Mouse (Mus musculus) stomach, embryonic 15.5 days (tissue): ENCODE data around the gene Ubr1. TPM values are rescaled to one million over a fixed set of nuclear protein-coding genes. Genes with fewer than 3 reads are reported as not detected.

Experiments
- ATAC-seq: fragments of 200-750 bp; cut with Nextera tagmentation; 2 replicates; pipeline ENCODE4 v1.8.0; 2017; ENCODE audit warnings: low read depth, moderate number of reproducible peaks, moderate TSS enrichment; ENCODE audit not compliant: insufficient read depth, low FRiP score
- H3K27ac ChIP-seq: fragments of 300-500 bp; sonication (generic); 2 replicates; pipeline ENCODE4 v1.5.1; 2015; ENCODE audit warnings: mild to moderate bottlenecking, inconsistent platforms
- H3K27me3 ChIP-seq: fragments of 300-500 bp; sonication (generic); replicated peaks from 2 replicates; pipeline ENCODE4 v1.6.1; 2015; ENCODE audit warnings: inconsistent platforms
- H3K36me3 ChIP-seq: fragments of 300-500 bp; sonication (generic); 2 replicates; pipeline ENCODE4 v1.6.1; 2015; ENCODE audit warnings: inconsistent platforms
- H3K4me1 ChIP-seq: fragments of 300-500 bp; sonication (generic); 2 replicates; pipeline ENCODE4 v1.6.1; 2015; ENCODE audit warnings: inconsistent platforms
- H3K4me2 ChIP-seq: fragments of 300-500 bp; sonication (generic); 2 replicates; pipeline ENCODE4 v1.6.1; 2015; ENCODE audit warnings: mild to moderate bottlenecking, inconsistent platforms
- H3K4me3 ChIP-seq: fragments of 300-500 bp; sonication (generic); replicated peaks from 2 replicates; pipeline ENCODE4 v1.5.1; 2015; ENCODE audit warnings: inconsistent platforms
- H3K9ac ChIP-seq: fragments of 300-500 bp; sonication (generic); 2 replicates; pipeline ENCODE4 v1.6.1; 2015; ENCODE audit warnings: inconsistent platforms
- H3K9me3 ChIP-seq: fragments of 300-500 bp; sonication (generic); 2 replicates; pipeline ENCODE4 v1.6.1; 2016; ENCODE audit warnings: inconsistent platforms
- WGBS: fragments of 180-500 bp; shearing (Covaris S2); methylation state at CpG from one replicate; pipeline ENCODE4 v1.1.7; 2015; 5-methylcytosine and 5-hydroxymethylcytosine counted together
- polyA plus RNA-seq: library from polyadenylated mRNA; unstranded; fragments of >200 nt; fragmentation: Nextera tagmentation; extraction: Ambion mirVana; gene quantifications from 2 replicates; pipeline ENCODE4 v1.2.1, GENCODE M21; 2015

Ubr1 gene
- polyA plus RNA-seq, 1 experiment from 2014 or later, result 21.5 TPM

DNA sequence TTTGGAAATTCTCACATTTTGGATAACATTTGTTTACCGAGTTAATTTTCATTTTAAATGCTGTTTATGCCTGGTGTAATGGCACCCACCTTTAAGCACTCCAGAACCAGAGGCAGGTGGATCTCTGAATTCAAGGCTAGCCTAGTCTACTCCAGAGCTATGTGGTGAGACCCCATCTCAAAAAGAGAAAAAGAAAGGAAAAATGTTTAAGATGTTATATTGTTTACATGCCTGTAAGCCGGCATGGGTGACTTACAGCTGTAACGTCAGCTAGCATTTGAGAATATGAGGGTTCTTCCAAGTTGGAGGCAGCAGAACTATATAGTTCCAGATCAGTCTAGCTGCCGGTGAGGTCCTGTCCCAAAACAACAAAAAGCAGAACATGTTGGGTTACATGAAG, 1.3 kb upstream of the Ubr1 start:
- 80% methylated on average over 4 of the region's 4 CpGs for WGBS
- H3K9ac ChIP-seq, result no peak overlapping the region
- H3K27ac ChIP-seq, result no peak overlapping the region
- H3K36me3 ChIP-seq, result no peaks in the 10 kb centered on the region
- H3K4me3 ChIP-seq, result no peak overlapping the region
- no peak overlapping the region for H3K4me2 ChIP-seq
- H3K4me1 ChIP-seq, result peaks cover 7% of the 10 kb centered on the region; the same call in 1 of the 2 replicates
- no peaks in the 10 kb centered on the region for H3K27me3 ChIP-seq
- no peak for ATAC-seq
- no peaks in the 10 kb centered on the region for H3K9me3 ChIP-seq

DNA sequence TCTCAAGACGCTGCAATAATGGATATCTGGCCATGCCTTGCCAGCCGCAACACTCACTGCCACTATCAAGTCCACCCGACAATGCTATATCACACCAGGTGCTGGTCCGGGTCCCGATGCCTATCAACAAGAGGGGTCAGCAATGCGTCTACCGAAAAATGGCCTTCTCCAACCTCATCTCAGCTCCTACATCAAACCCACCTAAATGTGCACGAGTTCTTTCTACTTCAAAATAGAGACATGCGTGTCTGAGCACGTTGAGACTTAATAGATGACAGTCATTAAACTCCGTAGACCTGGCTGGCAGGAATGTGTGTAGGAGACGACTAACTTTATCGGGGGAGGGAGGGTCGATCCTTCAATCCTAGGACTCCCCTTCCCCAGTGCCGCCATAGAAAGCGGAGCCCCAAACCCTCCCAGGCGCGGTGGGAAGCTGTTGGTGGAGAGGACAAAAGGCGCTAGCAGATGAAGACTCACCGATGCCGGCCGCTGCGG, 423 bp downstream of the Ubr1 start:
- ATAC-seq, result 0 out of 2 replicates have a peak, but pooled peaks have one; percentile 12
- Histone ChIP-seq H3K9ac (peak overlapping the region; percentile 59), H3K27me3 (no peaks in the 10 kb centered on the region), H3K4me2 (peak overlapping the region; percentile 82), H3K36me3 (no peaks in the 10 kb centered on the region), H3K4me3 (peak overlapping the region; percentile 77), H3K9me3 (no peaks in the 10 kb centered on the region), H3K27ac (peak overlapping the region; percentile 78), H3K4me1 (peaks cover 7% of the 10 kb centered on the region; the same call in 1 of the 2 replicates)
- under 1% methylated on average over 23 of the region's 23 CpGs for WGBS

DNA sequence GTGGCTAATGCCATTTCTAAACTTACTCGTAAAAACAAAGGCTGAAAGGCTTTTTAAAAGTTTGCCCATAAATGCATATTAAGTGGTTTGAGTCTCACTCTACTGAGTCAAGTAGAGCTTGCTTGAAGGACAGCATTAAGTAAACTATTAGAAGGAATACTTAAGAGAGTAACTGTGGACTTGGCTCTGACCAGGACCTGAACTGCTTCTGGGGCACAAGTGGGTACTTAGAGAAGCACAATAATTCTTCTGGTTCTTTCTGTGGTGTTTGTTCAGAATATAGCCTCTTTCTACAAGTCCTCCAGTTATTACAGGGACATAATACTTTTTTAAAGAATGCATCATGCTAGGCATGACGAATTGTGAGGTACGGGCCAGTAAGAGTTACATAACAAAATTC, 5.0 kb downstream of the Ubr1 start:
- Histone ChIP-seq H3K36me3 (no peaks in the 10 kb centered on the region), H3K9ac (no peak overlapping the region), H3K4me1 (peaks cover 7% of the 10 kb centered on the region; the same call in 1 of the 2 replicates), H3K27me3 (no peaks in the 10 kb centered on the region), H3K9me3 (no peaks in the 10 kb centered on the region), H3K4me2 (no peak overlapping the region), H3K4me3 (no peak overlapping the region), H3K27ac (no peak overlapping the region)
- no peak for ATAC-seq
- WGBS, result 86% methylated on average over 3 of the region's 3 CpGs

DNA sequence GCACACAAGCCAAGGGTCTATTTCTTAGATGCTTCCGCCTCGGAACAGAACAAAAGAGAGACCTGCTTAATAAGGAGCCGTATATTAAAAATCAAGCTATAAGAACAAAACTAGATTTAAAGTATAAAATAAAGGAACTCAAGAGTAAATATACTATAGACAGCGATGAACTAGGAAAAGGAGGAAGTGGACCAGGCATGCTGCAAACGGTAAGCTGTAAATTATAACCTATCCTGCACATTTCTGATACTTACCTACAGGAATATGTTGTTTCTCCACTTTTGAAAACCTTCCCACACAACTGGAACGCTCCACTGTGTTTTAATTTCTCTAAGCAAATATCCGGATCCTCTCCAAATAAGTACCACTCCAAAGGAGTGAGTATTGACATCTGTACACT, 7.4 kb downstream of the Ubr1 start:
- H3K9me3 ChIP-seq, result no peaks in the 10 kb centered on the region
- ATAC-seq, result no peak
- H3K9ac ChIP-seq, result no peak overlapping the region
- H3K36me3 ChIP-seq, result no peaks in the 10 kb centered on the region
- WGBS, result 85% methylated on average over 7 of the region's 7 CpGs
- no peaks in the 10 kb centered on the region for H3K4me1 ChIP-seq
- H3K4me2 ChIP-seq, result no peak overlapping the region
- H3K27ac ChIP-seq, result no peak overlapping the region
- no peaks in the 10 kb centered on the region for H3K27me3 ChIP-seq
- no peak overlapping the region for H3K4me3 ChIP-seq

DNA sequence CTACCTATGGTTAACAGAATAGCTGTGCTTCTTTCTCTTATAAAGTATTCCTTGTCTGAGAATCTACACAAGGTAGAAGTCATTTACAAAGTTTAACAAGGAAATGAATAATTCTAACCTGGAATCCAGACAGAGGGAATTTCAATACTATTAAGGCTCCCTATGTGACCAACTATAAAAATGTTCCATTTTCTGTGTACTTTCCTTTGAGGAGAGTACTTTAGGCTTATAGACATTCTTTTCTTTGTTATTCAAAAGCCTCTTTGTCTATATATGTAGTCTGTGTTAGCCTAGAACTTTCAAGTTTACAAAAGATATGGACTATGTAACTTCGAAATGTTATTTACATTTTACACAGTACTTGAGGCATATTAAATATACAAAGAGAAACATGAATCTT, 10.3 kb downstream of the Ubr1 start:
- no peak overlapping the region for H3K4me2 ChIP-seq
- 0 out of 2 replicates have a peak, but pooled peaks cover under 1% of the 10 kb centered on the region for H3K36me3 ChIP-seq
- H3K9ac ChIP-seq, result no peak overlapping the region
- 51% methylated on average over 1 of the region's 1 CpGs for WGBS
- no peak overlapping the region for H3K27ac ChIP-seq
- H3K9me3 ChIP-seq, result no peaks in the 10 kb centered on the region
- no peaks in the 10 kb centered on the region for H3K27me3 ChIP-seq
- no peak for ATAC-seq
- H3K4me3 ChIP-seq, result no peak overlapping the region
- no peaks in the 10 kb centered on the region for H3K4me1 ChIP-seq

DNA sequence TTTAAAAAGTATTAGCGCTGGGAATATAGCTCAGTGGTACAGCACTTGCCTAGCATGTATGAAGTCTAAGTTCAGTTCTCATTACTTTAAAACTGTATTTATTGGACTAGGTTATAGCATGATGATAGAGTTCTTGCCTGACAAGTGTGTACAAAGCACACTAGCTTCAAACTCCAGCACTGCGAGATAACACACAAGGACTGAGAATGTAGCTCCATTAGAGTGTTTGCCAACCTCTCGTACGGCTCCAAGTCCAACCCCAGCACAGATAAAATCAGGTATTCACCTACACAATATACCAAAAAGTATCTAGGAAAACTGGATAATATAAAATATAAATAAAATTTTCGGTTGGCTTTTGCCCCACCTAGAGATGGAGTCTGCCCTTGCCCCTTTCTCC, 10.7 kb downstream of the Ubr1 start:
- WGBS, result 82% methylated on average over 5 of the region's 5 CpGs
- Histone ChIP-seq H3K9ac (no peak overlapping the region), H3K27me3 (no peaks in the 10 kb centered on the region), H3K36me3 (0 out of 2 replicates have a peak, but pooled peaks cover 3% of the 10 kb centered on the region), H3K4me2 (no peak overlapping the region), H3K27ac (no peak overlapping the region), H3K9me3 (no peaks in the 10 kb centered on the region), H3K4me3 (no peak overlapping the region), H3K4me1 (no peaks in the 10 kb centered on the region)
- ATAC-seq, result peak; percentile 58; the same call in 1 of the 2 replicates

DNA sequence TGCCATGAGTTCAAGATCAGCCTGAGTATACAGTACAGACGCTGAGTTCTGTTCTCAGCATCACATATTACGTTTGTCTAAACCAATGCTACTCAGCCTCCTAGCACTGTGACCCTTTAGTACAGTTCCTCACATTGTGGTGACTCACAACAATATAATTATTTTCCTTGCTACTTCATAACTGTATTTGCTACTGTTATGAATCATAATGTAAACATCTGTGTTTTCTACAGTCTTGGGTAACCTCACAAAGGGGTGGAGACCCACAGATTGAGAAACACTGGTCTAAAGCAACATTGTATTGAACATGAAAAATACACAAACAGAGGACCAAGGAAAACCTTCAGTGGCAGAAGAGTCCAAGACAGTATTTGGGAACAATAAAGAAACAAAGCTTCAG, 11.2 kb downstream of the Ubr1 start:
- ATAC-seq, result no peak
- 85% methylated on average over 2 of the region's 2 CpGs for WGBS
- no peak overlapping the region for H3K27ac ChIP-seq

DNA sequence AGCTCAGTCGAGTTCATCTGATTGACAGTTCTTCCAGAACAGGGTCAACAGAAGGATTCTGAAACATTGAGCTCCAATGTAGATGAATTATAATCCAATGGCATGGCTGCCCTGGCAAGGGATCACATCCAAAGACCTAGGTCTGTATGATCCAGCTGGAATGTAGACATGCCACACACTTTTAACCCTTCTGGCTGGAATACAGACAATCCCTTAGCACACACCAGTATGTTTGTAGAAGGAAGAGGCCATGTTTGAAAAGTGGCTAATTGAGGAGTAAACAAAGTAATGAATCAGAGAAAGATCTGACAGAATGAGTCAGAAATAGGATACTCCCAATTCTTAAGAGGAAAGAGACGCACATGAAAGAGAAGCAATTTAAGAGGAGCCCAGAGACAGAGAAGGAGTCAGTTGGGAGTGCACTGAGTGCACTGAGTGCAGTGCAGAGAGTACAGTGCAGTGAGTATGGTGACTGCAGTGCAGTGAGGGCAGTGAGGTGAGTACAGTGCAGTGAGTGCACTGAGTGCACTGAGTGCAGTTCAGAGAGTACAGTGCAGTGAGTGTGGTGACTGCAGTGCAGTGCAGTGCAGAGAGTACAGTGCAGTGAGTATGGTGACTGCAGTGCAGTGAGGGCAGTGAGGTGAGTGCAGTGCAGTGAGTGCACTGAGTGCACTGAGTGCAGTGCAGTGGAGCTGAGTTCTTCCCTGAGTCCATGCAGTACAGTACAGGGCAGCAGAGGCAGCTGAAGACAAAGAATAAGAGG, 18.2 kb downstream of the Ubr1 start:
- peaks cover 20% of the 10 kb centered on the region; the same call in 1 of the 2 replicates for H3K36me3 ChIP-seq
- no peak overlapping the region for H3K27ac ChIP-seq
- 40% methylated on average over 2 of the region's 2 CpGs for WGBS
- H3K4me3 ChIP-seq, result no peak overlapping the region
- no peak overlapping the region for H3K4me2 ChIP-seq
- peak; percentile 35; the same call in 1 of the 2 replicates for ATAC-seq
- no peaks in the 10 kb centered on the region for H3K9me3 ChIP-seq
- H3K27me3 ChIP-seq, result no peaks in the 10 kb centered on the region
- 0 out of 2 replicates have a peak, but pooled peaks cover 3% of the 10 kb centered on the region for H3K4me1 ChIP-seq
- no peak overlapping the region for H3K9ac ChIP-seq

More for the DNA sequence above, 11.2 kb downstream of the Ubr1 start:
- H3K27me3 ChIP-seq, result no peaks in the 10 kb centered on the region
- 0 out of 2 replicates have a peak, but pooled peaks cover 3% of the 10 kb centered on the region for H3K36me3 ChIP-seq
- H3K4me1 ChIP-seq, result no peaks in the 10 kb centered on the region
- no peak overlapping the region for H3K4me2 ChIP-seq
- H3K9me3 ChIP-seq, result no peaks in the 10 kb centered on the region
- no peak overlapping the region for H3K9ac ChIP-seq
- H3K4me3 ChIP-seq, result no peak overlapping the region

DNA sequence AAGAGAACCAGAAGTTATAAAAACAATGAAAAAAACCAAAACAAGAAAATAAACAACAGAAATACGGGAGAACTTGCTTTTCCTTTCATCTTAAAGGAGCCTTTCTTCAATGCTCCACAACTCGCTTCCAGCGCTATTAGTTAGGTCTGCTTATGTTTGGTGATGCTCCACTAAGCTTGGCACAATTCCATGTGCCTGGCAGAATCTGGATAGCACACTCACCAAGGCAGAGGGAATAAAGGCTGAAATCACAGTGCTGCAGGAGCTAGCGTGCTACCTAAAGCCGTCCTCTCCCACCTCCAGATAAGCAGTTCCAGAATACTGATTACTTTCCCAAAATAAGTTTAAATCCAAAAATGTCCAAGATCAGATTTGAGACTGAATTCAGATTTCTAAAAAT, 19.3 kb downstream of the Ubr1 start:
- H3K4me1 ChIP-seq, result 0 out of 2 replicates have a peak, but pooled peaks cover 3% of the 10 kb centered on the region
- no peak overlapping the region for H3K4me2 ChIP-seq
- peaks cover 29% of the 10 kb centered on the region for H3K36me3 ChIP-seq
- no peaks in the 10 kb centered on the region for H3K9me3 ChIP-seq
- no peak overlapping the region for H3K27ac ChIP-seq
- H3K9ac ChIP-seq, result no peak overlapping the region
- WGBS, result 85% methylated on average over 5 of the region's 5 CpGs
- no peak overlapping the region for H3K4me3 ChIP-seq
- ATAC-seq, result no peak
- H3K27me3 ChIP-seq, result no peaks in the 10 kb centered on the region

DNA sequence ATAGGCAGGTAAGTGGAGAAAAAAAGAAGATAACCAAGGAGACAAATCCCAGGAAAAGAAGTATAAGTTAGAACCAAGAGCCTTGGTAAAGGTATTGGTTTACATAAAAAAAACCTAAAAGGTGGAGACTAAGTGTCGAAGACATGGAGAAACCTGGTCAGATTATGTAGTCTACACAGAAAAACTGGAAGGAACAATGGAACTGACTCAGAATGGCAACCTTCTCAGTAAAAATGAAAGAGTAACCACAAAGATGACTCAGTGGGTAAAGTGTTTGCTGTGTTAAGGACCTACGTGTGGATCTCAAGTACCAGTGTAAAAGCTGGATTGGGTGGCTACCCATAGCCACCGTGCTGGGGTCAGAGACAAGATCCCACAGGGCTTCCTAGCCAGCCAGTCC, 37.5 kb downstream of the Ubr1 start:
- Histone ChIP-seq H3K4me1 (no peaks in the 10 kb centered on the region), H3K27me3 (no peaks in the 10 kb centered on the region), H3K4me2 (no peak overlapping the region), H3K27ac (no peak overlapping the region), H3K9me3 (no peaks in the 10 kb centered on the region), H3K36me3 (peaks cover 10% of the 10 kb centered on the region), H3K4me3 (no peak overlapping the region), H3K9ac (no peak overlapping the region)
- WGBS, result 95% methylated on average over 3 of the region's 3 CpGs
- no peak for ATAC-seq

DNA sequence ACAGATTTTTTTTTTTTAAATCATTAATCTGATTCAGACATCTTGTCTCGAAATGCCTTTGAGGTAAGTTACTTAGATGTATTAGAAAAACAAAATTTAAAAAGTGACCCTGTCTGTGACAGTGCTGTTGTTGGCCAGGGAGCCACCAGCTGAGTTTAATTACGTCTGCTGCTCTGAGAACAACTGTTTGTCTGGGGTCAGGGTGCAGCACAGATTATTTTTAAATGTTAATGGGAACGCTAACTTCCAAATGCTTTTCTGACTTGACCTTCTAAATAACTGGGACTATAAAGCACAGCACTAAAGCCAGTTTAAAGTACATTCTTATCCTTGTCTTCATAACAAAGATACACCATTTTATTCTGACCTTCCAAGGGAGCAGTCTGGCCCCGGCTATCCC, 61.0 kb downstream of the Ubr1 start:
- 61% methylated on average over 4 of the region's 4 CpGs for WGBS
- Histone ChIP-seq H3K9me3 (no peaks in the 10 kb centered on the region), H3K9ac (no peak overlapping the region), H3K4me2 (no peak overlapping the region), H3K27ac (no peak overlapping the region), H3K36me3 (peaks cover 13% of the 10 kb centered on the region), H3K4me1 (no peaks in the 10 kb centered on the region), H3K27me3 (no peaks in the 10 kb centered on the region), H3K4me3 (no peak overlapping the region)
- no peak for ATAC-seq

DNA sequence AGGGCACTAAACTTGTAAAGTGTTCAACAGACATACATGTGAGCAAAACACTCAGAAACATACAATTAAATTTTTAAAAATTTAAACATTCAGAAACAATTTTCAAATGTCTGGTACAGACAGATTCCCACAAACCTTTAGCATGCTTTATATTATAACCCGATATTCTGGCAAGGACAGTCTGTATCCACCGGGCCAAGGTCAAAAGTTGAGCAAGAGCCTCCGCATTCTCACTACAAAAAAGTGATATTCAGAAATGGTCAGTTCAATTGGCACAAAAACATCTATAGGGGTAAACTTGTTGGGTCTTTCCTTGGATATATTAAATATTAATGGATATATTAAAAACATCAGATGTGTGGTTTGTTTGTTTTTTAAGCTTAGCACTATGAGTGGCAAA, 74.2 kb downstream of the Ubr1 start:
- no peaks in the 10 kb centered on the region for H3K4me1 ChIP-seq
- H3K36me3 ChIP-seq, result peaks cover 29% of the 10 kb centered on the region
- no peak overlapping the region for H3K4me2 ChIP-seq
- H3K4me3 ChIP-seq, result no peak overlapping the region
- no peaks in the 10 kb centered on the region for H3K9me3 ChIP-seq
- no peak overlapping the region for H3K9ac ChIP-seq
- H3K27ac ChIP-seq, result no peak overlapping the region
- no peak for ATAC-seq
- 89% methylated on average over 3 of the region's 3 CpGs for WGBS
- H3K27me3 ChIP-seq, result no peaks in the 10 kb centered on the region
